Mouse (Mus musculus) urinary bladder, adult 2 months (tissue): ENCODE data around the gene Chmp2a. TPM values are rescaled to one million over a fixed set of nuclear protein-coding genes. Genes with fewer than 3 reads are reported as not detected.
A peak's percentile ranks its signal among the peaks of the same experiment; 100 is the strongest.
"Not testable (repeated sequence)": the region's sequence is repeated elsewhere in the genome, so short reads cannot be mapped to it uniquely, and the experiment has no call there.

Source experiments
- DNase-seq: peaks from one replicate; pipeline ENCODE4 v3.0.0; 2022; ENCODE audit warnings: low spot score
- polyA plus RNA-seq: library from polyadenylated mRNA; depleted of rRNA; stranded (reverse); fragments of >200 nt; gene quantifications from 2 replicates; pipeline ENCODE4 v1.2.3, GENCODE M21; 2012; rRNA removed

The Chmp2a gene
- polyA plus RNA-seq: 240 and 257 TPM in 2 replicates

DNA sequence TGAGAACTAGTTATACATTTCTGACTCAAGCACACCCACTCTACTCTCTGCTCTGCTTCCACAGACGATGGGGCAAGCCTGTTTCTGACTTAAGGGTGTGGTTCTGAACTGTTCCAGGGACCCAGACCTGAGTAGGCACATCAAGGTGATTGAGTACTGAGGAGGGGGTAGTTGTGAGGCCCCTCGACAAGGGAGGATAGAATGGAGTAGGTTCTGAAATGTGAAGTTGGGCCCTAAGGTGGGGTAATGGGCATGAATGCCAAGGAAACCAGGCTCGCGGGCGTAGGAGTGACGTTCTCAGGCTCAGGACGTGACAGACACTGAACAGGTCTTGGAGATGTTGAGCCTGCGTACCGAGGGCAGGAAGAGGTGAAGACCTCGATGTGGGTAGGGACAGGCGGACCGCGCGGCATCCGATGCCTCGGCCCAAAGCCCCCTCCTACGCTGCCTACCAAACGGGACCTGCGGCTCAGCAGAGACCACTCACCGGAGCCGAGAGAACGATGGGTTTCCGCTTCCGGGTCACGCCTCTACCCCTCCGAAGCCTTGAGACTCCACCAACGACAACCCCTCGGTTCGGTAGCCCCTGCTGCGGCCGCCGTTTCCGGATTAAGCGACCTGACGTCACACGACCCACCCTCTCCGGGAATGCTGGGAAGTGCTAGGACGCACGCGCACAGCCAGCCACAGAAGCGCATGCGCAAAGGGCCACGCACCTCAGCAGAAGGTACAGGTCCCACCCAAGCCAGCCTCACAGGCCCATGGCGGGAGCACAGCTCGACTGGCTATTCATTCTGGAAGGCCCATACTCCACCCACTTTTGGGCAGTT lies at the start of gene Chmp2a:
TSS of gene Chmp2a (minus strand) at position 660 of the 830 bp plus-strand sequence.
- peak; percentile 95 for DNase-seq

GRCm38 (mm10) chr7:13072293-13072692 lies 37.7 kb upstream of the Chmp2a start:
- DNase-seq: no peak

DNA sequence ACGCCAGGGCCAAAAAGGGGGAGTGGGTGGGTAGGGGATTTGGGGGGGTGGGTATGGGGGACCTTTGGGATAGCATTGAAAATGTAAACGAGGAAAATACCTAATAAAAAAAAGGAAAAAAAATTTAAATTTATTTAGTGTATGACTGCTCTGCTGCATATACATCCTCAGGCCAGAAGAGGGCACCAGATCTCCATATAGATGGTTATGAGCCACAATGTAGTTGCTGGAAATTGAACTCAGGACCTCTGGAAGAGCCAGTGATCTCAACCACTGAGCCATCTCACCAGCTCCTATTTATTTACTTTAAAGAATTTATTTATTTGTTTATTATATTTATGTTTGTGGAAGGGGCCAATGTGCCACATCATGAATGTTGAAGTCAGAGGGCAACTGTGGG lies 28.8 kb upstream of the Chmp2a start:
- DNase-seq: not testable (repeated sequence)

- DNase-seq: no peak
Measured at GRCm38 (mm10) chr7:13059536-13059935, 24.9 kb upstream of the Chmp2a start.

DNA sequence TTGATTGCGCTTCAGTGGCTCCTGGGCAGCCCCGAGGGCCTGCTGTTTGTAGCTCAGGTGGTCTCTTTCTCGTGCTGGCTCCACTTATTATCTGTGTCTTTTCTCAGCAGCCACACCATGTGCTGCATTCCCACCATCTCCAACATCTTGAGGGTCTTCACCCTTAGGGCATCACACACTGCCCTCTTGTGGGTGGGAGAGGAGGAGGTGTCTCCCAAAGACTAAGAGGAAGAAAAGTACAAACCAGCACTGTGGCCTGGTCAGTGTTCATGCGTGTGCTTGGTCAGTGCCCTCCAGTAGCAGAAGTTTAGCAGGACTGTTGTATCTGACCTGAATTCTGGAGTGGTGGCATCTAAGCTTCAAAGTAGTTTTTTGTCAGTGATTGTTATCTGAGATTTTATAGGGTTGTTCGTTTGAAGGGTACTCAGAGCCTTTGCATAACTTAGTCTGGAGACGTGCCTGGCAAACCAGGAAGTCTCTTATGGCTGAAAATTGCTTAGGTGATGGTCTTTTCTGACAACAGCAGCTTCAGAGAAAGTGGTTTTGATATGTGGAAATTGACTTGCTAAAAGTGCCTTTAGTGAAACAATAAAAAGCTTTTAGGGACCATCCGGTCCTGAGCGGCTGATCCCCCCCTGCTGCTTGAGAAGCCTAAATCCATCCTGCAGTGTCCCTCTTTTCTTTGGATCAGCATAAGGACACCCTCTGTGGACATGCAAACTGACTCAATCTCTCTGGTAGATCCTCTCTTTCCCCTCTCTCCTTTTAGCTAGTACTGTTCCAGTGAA lies 22.5 kb upstream of the Chmp2a start:
- DNase-seq: no peak

- peak; percentile 81 for DNase-seq
Measured at GRCm38 (mm10) chr7:13054287-13055010, 19.8 kb upstream of the Chmp2a start, which contains the start of gene Mzf1. Gene Mzf1, minus strand, starts transcription at chr7:13054764.

DNA sequence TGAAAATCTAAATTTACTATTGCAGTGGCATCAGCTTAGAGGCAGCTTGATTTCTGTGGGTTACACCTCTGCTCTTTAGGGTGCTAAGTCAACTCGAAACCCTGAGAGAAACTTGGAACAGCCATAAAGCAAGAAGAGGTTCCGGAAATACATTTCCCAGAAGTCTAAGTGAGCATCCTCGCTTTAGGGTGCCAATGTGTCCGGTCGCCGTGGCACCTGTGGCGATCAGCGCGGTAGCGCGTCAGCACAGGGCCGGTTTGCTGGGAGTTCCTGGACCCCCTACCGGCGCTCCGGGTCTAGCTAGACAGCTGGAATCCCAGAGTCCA lies 19.3 kb upstream of the Chmp2a start:
- DNase-seq: no peak

DNA sequence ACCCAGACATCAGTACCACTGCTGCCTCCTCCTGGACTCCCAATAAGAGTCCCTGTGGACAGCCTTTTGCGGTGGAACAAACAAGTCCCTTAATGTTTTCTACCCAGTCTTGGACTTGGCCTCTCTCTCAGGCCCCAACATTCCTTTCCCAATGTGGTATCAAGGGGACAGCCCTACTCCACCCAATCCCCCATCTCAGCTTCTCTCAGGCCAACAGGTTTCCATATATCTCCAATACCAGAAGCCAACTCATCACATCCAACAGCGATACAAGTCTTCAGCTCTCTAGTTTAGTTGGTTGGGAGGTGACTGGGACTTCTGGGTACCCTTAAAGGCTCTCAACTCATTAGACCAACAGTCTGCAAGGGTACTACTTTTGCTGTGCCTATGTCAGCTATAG lies 18.9 kb upstream of the Chmp2a start:
- DNase-seq: no peak

DNA sequence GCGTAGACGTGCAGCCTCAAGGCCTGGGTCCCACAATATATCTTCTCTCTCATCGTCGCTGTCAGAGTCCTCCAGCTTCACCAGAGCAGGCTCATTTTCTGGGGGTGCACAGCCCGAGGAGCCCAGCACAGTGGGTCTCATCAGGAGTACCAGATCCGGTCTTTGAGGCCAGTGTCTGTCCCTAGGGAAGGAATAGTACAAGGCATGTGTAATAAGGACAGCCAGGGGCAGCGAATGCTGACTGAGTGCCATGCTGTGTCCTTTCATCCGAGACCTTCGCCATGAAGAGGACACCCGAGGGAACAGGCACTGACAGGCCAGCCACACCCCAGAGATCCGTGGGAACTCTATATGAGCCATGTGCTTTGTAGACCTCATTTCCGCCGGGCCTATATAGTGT lies 18.4 kb upstream of the Chmp2a start:
- DNase-seq: no peak

DNA sequence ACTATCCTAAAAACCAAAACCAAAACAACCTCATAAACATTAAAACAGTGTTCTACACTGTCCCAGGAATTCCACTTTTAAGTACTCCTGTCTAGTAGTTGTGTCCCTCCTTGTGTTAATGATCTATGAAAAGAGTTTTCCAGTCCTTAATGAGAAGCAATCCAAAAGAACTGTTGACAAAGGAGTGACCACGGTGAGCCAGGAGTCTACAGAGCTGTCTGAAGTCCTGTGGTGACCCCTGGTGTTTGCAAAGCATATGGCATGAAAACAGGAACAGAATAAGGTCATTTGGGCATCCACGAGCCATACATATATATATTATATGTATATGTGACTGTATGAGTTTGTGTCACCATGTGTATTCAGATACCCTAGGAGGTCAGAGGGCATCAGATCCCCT lies 11.5 kb upstream of the Chmp2a start:
- DNase-seq: no peak

GRCm38 (mm10) chr7:13044254-13044625 lies 9.6 kb upstream of the Chmp2a start:
- no peak for DNase-seq

- no peak for DNase-seq
Measured at GRCm38 (mm10) chr7:13043445-13044253, 9.0 kb upstream of the Chmp2a start.

DNA sequence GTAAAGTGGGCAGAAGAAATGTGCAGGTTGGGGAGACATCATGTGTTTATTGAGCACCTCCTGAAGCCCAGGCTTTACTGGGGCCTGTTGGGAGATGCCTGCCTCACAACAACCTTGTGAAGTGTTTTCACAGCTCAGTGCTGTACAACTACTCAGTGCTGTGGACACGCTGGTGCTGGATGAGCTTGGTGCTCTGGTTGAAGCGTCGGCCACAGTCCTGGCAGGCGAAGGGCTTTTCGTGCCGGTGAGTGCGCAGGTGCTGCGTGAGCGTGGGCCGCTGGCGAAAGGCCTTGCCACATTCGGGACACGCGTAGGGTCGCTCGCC lies 8.5 kb upstream of the Chmp2a start:
- DNase-seq: no peak

DNA sequence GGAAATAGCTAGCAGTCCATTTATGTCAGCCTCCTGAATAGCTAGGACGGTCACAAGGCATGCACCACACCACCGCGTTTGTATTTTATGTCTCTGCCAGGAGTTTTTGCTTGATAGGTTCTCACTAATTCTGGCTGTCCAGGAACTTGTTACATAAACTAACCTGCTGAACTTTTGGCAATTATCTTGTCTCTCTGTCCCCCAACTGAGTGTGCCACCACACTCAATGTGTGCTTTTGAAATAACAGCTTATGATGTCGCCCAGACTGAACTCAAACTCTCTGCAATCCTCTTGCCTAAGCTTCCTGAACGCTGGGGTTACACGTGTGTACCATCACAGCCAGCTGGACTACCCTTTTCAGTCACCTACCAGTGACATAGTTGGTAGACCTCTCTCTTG lies 7.9 kb upstream of the Chmp2a start:
- DNase-seq: no peak

DNA sequence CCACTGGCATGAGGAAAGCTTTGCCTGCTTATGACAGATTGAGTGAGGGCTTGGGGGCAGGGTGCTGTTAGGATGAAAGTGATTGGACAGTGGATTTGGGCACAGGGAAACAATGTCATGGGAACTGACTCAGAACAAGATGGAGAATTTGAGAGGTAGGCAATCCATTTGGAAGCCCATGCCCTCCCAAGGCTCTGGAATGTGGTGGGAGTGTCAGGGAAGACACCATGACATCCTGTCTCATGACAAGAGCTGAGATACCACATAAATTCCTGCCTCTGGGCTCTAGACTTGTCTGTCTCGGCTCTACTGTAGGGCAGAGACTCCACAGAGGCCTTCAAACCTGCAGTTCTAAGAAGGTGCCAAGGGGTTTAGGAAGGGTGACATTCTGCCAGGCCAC lies 6.6 kb upstream of the Chmp2a start:
- DNase-seq: no peak

GRCm38 (mm10) chr7:13039181-13039580 lies 4.6 kb upstream of the Chmp2a start:
- no peak for DNase-seq

DNA sequence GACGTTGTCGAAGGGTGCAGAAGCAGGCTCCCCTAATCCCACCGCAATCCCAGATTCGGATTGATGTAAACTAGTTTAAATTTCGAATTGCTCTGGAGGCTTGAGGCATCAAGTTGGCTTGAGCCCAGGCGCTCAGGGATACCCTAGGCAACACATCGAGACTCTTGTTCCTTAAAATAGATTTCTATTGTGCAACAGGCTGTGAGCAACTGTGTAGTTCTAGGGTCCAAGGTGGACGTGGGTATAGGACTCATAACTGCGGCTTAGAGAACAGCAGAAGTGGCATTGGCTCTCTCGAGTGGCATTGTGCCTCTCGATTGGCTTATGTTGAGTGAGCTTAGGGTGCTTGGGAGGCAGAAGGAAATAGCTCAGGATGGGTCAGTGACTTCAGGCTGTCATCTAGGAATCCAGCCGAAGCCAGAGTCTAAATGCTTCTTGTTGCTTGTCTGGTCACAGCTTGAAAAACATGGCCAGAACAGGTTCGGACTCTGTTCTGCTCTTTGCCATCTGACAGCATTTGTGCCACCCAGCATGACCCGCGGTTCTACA lies 4.1 kb upstream of the Chmp2a start:
- DNase-seq: no peak

GRCm38 (mm10) chr7:13037901-13038555 lies 3.4 kb upstream of the Chmp2a start, which contains the start of gene Ube2m:
Gene Ube2m, minus strand, starts transcription at chr7:13038275.
- peak; percentile 99 for DNase-seq

GRCm38 (mm10) chr7:13037366-13037765 lies 2.8 kb upstream of the Chmp2a start:
- no peak for DNase-seq

DNA sequence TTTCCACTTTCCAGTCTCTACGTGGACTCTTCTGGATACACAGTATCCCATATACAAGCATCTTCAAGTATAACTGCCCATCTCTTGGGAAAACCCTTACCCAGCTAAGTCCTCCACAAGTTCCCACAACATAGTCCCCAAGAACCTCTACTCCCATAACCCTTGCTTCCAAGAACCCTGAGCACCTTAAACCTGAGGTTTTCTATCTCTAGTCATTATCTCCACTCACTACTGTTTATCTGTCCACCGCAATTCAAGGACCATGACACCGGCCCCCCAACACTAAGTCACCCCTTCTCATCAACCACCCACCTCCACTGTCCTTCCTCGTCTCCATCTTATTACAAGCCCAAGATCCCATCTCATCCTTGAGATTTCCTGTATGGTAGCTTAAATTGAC lies 2.2 kb upstream of the Chmp2a start:
- DNase-seq: no peak
